Mouse (Mus musculus): ENCODE data around the gene Dnajb2. TPM values are rescaled to one million over a fixed set of nuclear protein-coding genes. Genes with fewer than 3 reads are reported as not detected.

The Dnajb2 gene
- polyA plus RNA-seq, 1 experiment: 27.7 TPM

DNA sequence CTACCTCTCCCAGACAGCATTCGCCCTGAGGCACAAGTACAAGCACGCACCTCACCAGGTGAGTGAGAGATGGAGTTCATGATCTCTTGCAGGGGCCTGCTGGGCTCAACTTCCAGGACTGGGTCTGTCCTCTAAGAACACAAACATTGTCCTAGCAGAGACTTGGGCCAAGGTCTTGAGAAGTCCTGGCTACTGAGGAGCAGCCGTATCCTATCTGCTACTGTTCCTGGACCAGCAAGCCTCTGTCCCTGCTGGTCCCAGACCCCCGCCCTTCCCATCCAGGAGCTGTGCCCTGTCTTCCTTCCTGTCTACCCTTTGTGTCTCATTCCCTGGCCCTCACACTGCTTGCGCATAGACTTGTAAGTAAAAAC is 57.1 kb downstream of the Dnajb2 start:
- H3K79me2 ChIP-seq (ENCODE audit: control insufficient read depth, insufficient read depth): no peaks in the 10 kb centered on the region
- H3K4me3 ChIP-seq (ENCODE audit: insufficient read depth, poor library complexity, severe bottlenecking): no peak overlapping the region
- no peak for TF ChIP-seq MYOG (IDR thresholded peaks at IDR 0.05; ENCODE audit: control insufficient read depth, extremely low read depth, insufficient read length)
- TF ChIP-seq CEBPB (IDR thresholded peaks at IDR 0.05; ENCODE audit: low read depth): no peak
- TF ChIP-seq FOSL1 (IDR thresholded peaks at IDR 0.05; ENCODE audit: insufficient read depth, low read length, poor library complexity, severe bottlenecking): no peak
- no peak for TF ChIP-seq USF1 (IDR thresholded peaks at IDR 0.05; ENCODE audit: low read depth)
- no peak for TF ChIP-seq MYOD1 (IDR thresholded peaks at IDR 0.05; ENCODE audit: control insufficient read depth, insufficient read length, low read depth)
- H3K36me3 ChIP-seq (ENCODE audit: control insufficient read depth, insufficient read depth): no peaks in the 10 kb centered on the region
- H3K27me3 ChIP-seq (ENCODE audit: control insufficient read depth, insufficient read depth, insufficient read length): no peaks in the 10 kb centered on the region
- H3ac ChIP-seq (ENCODE audit: control insufficient read depth, insufficient read length, low read depth): no peak overlapping the region
- H3K79me3 ChIP-seq (ENCODE audit: low read depth): no peaks in the 10 kb centered on the region

DNA sequence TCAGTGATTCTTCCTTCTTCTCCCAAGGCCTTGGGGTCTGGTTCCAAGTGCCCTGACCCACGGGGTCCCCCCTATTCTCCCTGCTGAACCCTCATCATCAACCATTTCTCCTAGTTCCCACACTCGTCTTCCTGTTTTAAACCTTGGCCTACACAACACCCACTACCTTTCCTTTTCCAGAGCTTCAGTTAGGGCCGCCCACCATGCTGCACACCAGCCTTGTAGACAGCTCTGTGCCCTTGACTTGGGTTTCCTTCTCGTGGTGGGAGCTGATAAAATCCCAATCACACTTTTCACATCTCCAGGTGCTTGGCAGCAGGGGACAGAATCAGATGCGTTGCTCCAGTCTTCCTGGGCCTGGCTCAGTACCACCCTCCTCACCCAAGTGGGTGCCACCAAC is 58.1 kb downstream of the Dnajb2 start:
- Histone ChIP-seq H3ac (ENCODE audit: control insufficient read depth, insufficient read length, low read depth) (no peak overlapping the region), H3K36me3 (ENCODE audit: control insufficient read depth, insufficient read depth) (no peaks in the 10 kb centered on the region), H3K27me3 (ENCODE audit: control insufficient read depth, insufficient read depth, insufficient read length) (no peaks in the 10 kb centered on the region), H3K79me2 (ENCODE audit: control insufficient read depth, insufficient read depth) (no peaks in the 10 kb centered on the region), H3K79me3 (ENCODE audit: low read depth) (no peaks in the 10 kb centered on the region), H3K4me3 (ENCODE audit: insufficient read depth, poor library complexity, severe bottlenecking) (no peak overlapping the region)
- TF ChIP-seq CEBPB (IDR thresholded peaks at IDR 0.05; ENCODE audit: low read depth) (no peak), CTCF (IDR thresholded peaks at IDR 0.05; ENCODE audit: control insufficient read depth, insufficient read depth, insufficient read length) (no peak), MAX (IDR thresholded peaks at IDR 0.05) (no peak), MYOD1 (IDR thresholded peaks at IDR 0.05; ENCODE audit: control insufficient read depth, insufficient read length, low read depth) (no peak), FOSL1 (IDR thresholded peaks at IDR 0.05; ENCODE audit: insufficient read depth, low read length, poor library complexity, severe bottlenecking) (no peak), USF1 (IDR thresholded peaks at IDR 0.05; ENCODE audit: low read depth) (no peak), MYOG (IDR thresholded peaks at IDR 0.05; ENCODE audit: control insufficient read depth, extremely low read depth, insufficient read length) (no peak)

Small RNA genes within 50 kb of the gene (microRNA-seq; reads per million reads assigned to microRNA genes)
- gene Gm27943 (ENCODE audit: borderline microRNAs expressed): not detected

Other genes with a start within 250 kb of the Dnajb2 start
- 5.2 TPM for gene Nhej1, start 111.2 kb upstream of the Dnajb2 start, polyA plus RNA-seq (2012; fragmentation: generic; extraction: Trizol)
- gene Slc23a3, start 102.5 kb upstream of the Dnajb2 start, polyA plus RNA-seq (2012; fragmentation: generic; extraction: Trizol): 0.08 TPM
- gene Cnppd1, start 93.7 kb upstream of the Dnajb2 start, polyA plus RNA-seq (2012; fragmentation: generic; extraction: Trizol): 25.8 TPM
- gene Retreg2, start 93.6 kb upstream of the Dnajb2 start, polyA plus RNA-seq (2012; fragmentation: generic; extraction: Trizol): 37.5 TPM
- gene Zfand2b, start 67.8 kb upstream of the Dnajb2 start, polyA plus RNA-seq (2012; fragmentation: generic; extraction: Trizol): 23.6 TPM
- 34.9 TPM for gene Abcb6, start 56.0 kb upstream of the Dnajb2 start, polyA plus RNA-seq (2012; fragmentation: generic; extraction: Trizol)
- gene Ankzf1, start 44.3 kb upstream of the Dnajb2 start, polyA plus RNA-seq (2012; fragmentation: generic; extraction: Trizol): 4.0 TPM
- gene Atg9a, start 44.2 kb upstream of the Dnajb2 start, polyA plus RNA-seq (2012; fragmentation: generic; extraction: Trizol): 16.8 TPM
- 1.3 TPM for gene Glb1l, start 25.6 kb upstream of the Dnajb2 start, polyA plus RNA-seq (2012; fragmentation: generic; extraction: Trizol)
- 110 TPM for gene Stk16, start 25.6 kb upstream of the Dnajb2 start, polyA plus RNA-seq (2012; fragmentation: generic; extraction: Trizol)
- gene Tuba4a, start 16.5 kb upstream of the Dnajb2 start, polyA plus RNA-seq (2012; fragmentation: generic; extraction: Trizol): 167 TPM
- not detected for gene A630095N17Rik, start 4.3 kb upstream of the Dnajb2 start, polyA plus RNA-seq (2012; fragmentation: generic; extraction: Trizol)
- 15.3 TPM for gene Ptprn, start 28.1 kb downstream of the Dnajb2 start, polyA plus RNA-seq (2012; fragmentation: generic; extraction: Trizol)
- not detected for gene Resp18, start 42.0 kb downstream of the Dnajb2 start, polyA plus RNA-seq (2012; fragmentation: generic; extraction: Trizol)
- 134 TPM for gene Dnpep, start 81.6 kb downstream of the Dnajb2 start, polyA plus RNA-seq (2012; fragmentation: generic; extraction: Trizol)
- gene Des, start 123.9 kb downstream of the Dnajb2 start, polyA plus RNA-seq (2012; fragmentation: generic; extraction: Trizol): 657 TPM
- gene Speg, start 138.9 kb downstream of the Dnajb2 start, polyA plus RNA-seq (2012; fragmentation: generic; extraction: Trizol): 29.4 TPM
- 78.8 TPM for gene Gmppa, start 199.5 kb downstream of the Dnajb2 start, polyA plus RNA-seq (2012; fragmentation: generic; extraction: Trizol)
- 0.05 TPM for gene Asic4, start 214.0 kb downstream of the Dnajb2 start, polyA plus RNA-seq (2012; fragmentation: generic; extraction: Trizol)
- gene Chpf, start 242.9 kb downstream of the Dnajb2 start, polyA plus RNA-seq (2012; fragmentation: generic; extraction: Trizol): 49.3 TPM
- gene Tmem198, start 243.1 kb downstream of the Dnajb2 start, polyA plus RNA-seq (2012; fragmentation: generic; extraction: Trizol): 0.70 TPM